Mouse (Mus musculus): ENCODE measurements around the gene Itpk1. TPM values are rescaled to one million over a fixed set of nuclear protein-coding genes. Genes with fewer than 3 reads are reported as not detected.
"Not testable (repeated sequence)": the region's sequence is repeated elsewhere in the genome, so short reads cannot be mapped to it uniquely, and the experiment has no call there.

The Itpk1 gene
- total and polyA plus RNA-seq, 2 experiments from 2014 or later, result 35.7 to 69.0 TPM

GRCm38 (mm10) chr12:102633083-102633501 lies 71.6 kb downstream of the Itpk1 start:
- Histone ChIP-seq H3K9ac (replicated peaks; ENCODE audit: low read length) (no peak overlapping the region), H3K4me2 (ENCODE audit: low read depth, low read length) (no peak overlapping the region), H3K4me3 (ENCODE audit: low read length) (no peak overlapping the region), H3K36me3 (ENCODE audit: insufficient read depth, low read length) (no peaks in the 10 kb centered on the region), H3K27me3 (ENCODE audit: insufficient read depth, low read length) (no peaks in the 10 kb centered on the region), H3K9me3 (ENCODE audit: low read length) (no peaks in the 10 kb centered on the region), H3K4me1 (ENCODE audit: insufficient read depth, low read length) (peaks cover 16% of the 10 kb centered on the region; the same call in 1 of the 2 replicates), H3K27ac (no peak overlapping the region)
- ATAC-seq (peak; percentile 33; the same call in 1 of the 2 replicates), DNase-seq (ENCODE audit: low spot score) (peak; percentile 77)
- WGBS, result 25% methylated on average over 4 of the region's 4 CpGs
- TF ChIP-seq CTCF (IDR thresholded peaks at IDR 0.05; ENCODE audit: low read depth), result no peak

- ATAC-seq (peak; percentile 34), DNase-seq (ENCODE audit: low spot score) (peak; percentile 74)
- Histone ChIP-seq H3K4me2 (ENCODE audit: low read depth, low read length) (no peak overlapping the region), H3K4me1 (ENCODE audit: insufficient read depth, low read length) (peaks cover 11% of the 10 kb centered on the region; the same call in 1 of the 2 replicates), H3K9me3 (ENCODE audit: low read length) (no peaks in the 10 kb centered on the region), H3K27me3 (ENCODE audit: insufficient read depth, low read length) (no peaks in the 10 kb centered on the region), H3K4me3 (ENCODE audit: low read length) (no peak overlapping the region), H3K9ac (replicated peaks; ENCODE audit: low read length) (no peak overlapping the region), H3K36me3 (ENCODE audit: insufficient read depth, low read length) (no peaks in the 10 kb centered on the region), H3K27ac (peak overlapping the region; percentile 60; the same call in 1 of the 2 replicates)
- 52% methylated on average over 8 of the region's 8 CpGs for WGBS
- TF ChIP-seq CTCF (IDR thresholded peaks at IDR 0.05; ENCODE audit: low read depth), result no peak
Measured at GRCm38 (mm10) chr12:102631690-102632089, 73.0 kb downstream of the Itpk1 start.

GRCm38 (mm10) chr12:102630471-102630870 lies 74.3 kb downstream of the Itpk1 start:
- DNase-seq (ENCODE audit: low spot score); H3K4me2 ChIP-seq (ENCODE audit: low read depth, low read length); H3K27ac ChIP-seq; H3K9ac ChIP-seq (replicated peaks; ENCODE audit: low read length); ATAC-seq; H3K9me3 ChIP-seq (ENCODE audit: low read length); H3K4me3 ChIP-seq (ENCODE audit: low read length); H3K27me3 ChIP-seq (ENCODE audit: insufficient read depth, low read length); H3K36me3 ChIP-seq (ENCODE audit: insufficient read depth, low read length): not testable (repeated sequence)
- WGBS, result 95% methylated on average over 9 of the region's 9 CpGs
- peaks cover 11% of the 10 kb centered on the region; the same call in 1 of the 2 replicates for H3K4me1 ChIP-seq (ENCODE audit: insufficient read depth, low read length)

- Histone ChIP-seq H3K27ac (no peak overlapping the region), H3K9ac (replicated peaks; ENCODE audit: low read length) (no peak overlapping the region), H3K4me1 (ENCODE audit: insufficient read depth, low read length) (peaks cover 5% of the 10 kb centered on the region; the same call in 1 of the 2 replicates), H3K4me2 (ENCODE audit: low read depth, low read length) (no peak overlapping the region), H3K36me3 (ENCODE audit: insufficient read depth, low read length) (no peaks in the 10 kb centered on the region), H3K4me3 (ENCODE audit: low read length) (no peak overlapping the region), H3K9me3 (ENCODE audit: low read length) (no peaks in the 10 kb centered on the region), H3K27me3 (ENCODE audit: insufficient read depth, low read length) (no peaks in the 10 kb centered on the region)
- WGBS, result 86% methylated on average over 9 of the region's 9 CpGs
- TF ChIP-seq CTCF (IDR thresholded peaks at IDR 0.05; ENCODE audit: low read depth), result no peak
- ATAC-seq (no peak), DNase-seq (ENCODE audit: low spot score) (no peak)
Measured at GRCm38 (mm10) chr12:102628221-102628620, 76.5 kb downstream of the Itpk1 start.

GRCm38 (mm10) chr12:102627545-102627944 lies 77.2 kb downstream of the Itpk1 start:
- no peaks in the 10 kb centered on the region for H3K27me3 ChIP-seq (ENCODE audit: insufficient read depth, low read length)
- no peak overlapping the region for H3K4me2 ChIP-seq (ENCODE audit: low read depth, low read length)
- H3K4me3 ChIP-seq (ENCODE audit: low read length), result no peak overlapping the region
- no peaks in the 10 kb centered on the region for H3K9me3 ChIP-seq (ENCODE audit: low read length)
- DNase-seq (ENCODE audit: low spot score) (no peak), ATAC-seq (no peak)
- no peaks in the 10 kb centered on the region for H3K36me3 ChIP-seq (ENCODE audit: insufficient read depth, low read length)
- no peak overlapping the region for H3K27ac ChIP-seq
- H3K4me1 ChIP-seq (ENCODE audit: insufficient read depth, low read length), result peaks cover 4% of the 10 kb centered on the region; the same call in 1 of the 2 replicates
- no peak overlapping the region for H3K9ac ChIP-seq (replicated peaks; ENCODE audit: low read length)
- 93% methylated on average over 5 of the region's 5 CpGs for WGBS
- TF ChIP-seq CTCF (IDR thresholded peaks at IDR 0.05; ENCODE audit: low read depth), result no peak

GRCm38 (mm10) chr12:102626841-102627240 lies 77.9 kb downstream of the Itpk1 start:
- Histone ChIP-seq H3K27ac (no peak overlapping the region), H3K4me3 (ENCODE audit: low read length) (no peak overlapping the region), H3K27me3 (ENCODE audit: insufficient read depth, low read length) (no peaks in the 10 kb centered on the region), H3K4me1 (ENCODE audit: insufficient read depth, low read length) (peaks cover under 1% of the 10 kb centered on the region; the same call in 1 of the 2 replicates), H3K9ac (replicated peaks; ENCODE audit: low read length) (no peak overlapping the region), H3K36me3 (ENCODE audit: insufficient read depth, low read length) (no peaks in the 10 kb centered on the region), H3K4me2 (ENCODE audit: low read depth, low read length) (no peak overlapping the region), H3K9me3 (ENCODE audit: low read length) (no peaks in the 10 kb centered on the region)
- ATAC-seq (no peak; the same call in 1 of the 2 replicates), DNase-seq (ENCODE audit: low spot score) (no peak)
- TF ChIP-seq CTCF (IDR thresholded peaks at IDR 0.05; ENCODE audit: low read depth), result no peak
- 47% methylated on average over 7 of the region's 7 CpGs for WGBS

- Histone ChIP-seq H3K9me3 (ENCODE audit: low read length) (no peaks in the 10 kb centered on the region), H3K36me3 (ENCODE audit: insufficient read depth, low read length) (no peaks in the 10 kb centered on the region), H3K4me2 (ENCODE audit: low read depth, low read length) (no peak overlapping the region), H3K9ac (replicated peaks; ENCODE audit: low read length) (no peak overlapping the region), H3K4me1 (ENCODE audit: insufficient read depth, low read length) (no peaks in the 10 kb centered on the region), H3K27ac (no peak overlapping the region), H3K4me3 (ENCODE audit: low read length) (no peak overlapping the region), H3K27me3 (ENCODE audit: insufficient read depth, low read length) (no peaks in the 10 kb centered on the region)
- TF ChIP-seq CTCF (IDR thresholded peaks at IDR 0.05; ENCODE audit: low read depth), result no peak
- 81% methylated on average over 6 of the region's 6 CpGs for WGBS
- DNase-seq (ENCODE audit: low spot score) (no peak), ATAC-seq (no peak)
Measured at GRCm38 (mm10) chr12:102625717-102626116, 79.0 kb downstream of the Itpk1 start.

All from hindbrain, postnatal 0 days (tissue).